Mouse (Mus musculus): ENCODE data around the gene Hint3. TPM values are rescaled to one million over a fixed set of nuclear protein-coding genes. Genes with fewer than 3 reads are reported as not detected.

Hint3 gene
- polyA plus RNA-seq, 1 experiment from 2014 or later, result 14.1 TPM

DNA sequence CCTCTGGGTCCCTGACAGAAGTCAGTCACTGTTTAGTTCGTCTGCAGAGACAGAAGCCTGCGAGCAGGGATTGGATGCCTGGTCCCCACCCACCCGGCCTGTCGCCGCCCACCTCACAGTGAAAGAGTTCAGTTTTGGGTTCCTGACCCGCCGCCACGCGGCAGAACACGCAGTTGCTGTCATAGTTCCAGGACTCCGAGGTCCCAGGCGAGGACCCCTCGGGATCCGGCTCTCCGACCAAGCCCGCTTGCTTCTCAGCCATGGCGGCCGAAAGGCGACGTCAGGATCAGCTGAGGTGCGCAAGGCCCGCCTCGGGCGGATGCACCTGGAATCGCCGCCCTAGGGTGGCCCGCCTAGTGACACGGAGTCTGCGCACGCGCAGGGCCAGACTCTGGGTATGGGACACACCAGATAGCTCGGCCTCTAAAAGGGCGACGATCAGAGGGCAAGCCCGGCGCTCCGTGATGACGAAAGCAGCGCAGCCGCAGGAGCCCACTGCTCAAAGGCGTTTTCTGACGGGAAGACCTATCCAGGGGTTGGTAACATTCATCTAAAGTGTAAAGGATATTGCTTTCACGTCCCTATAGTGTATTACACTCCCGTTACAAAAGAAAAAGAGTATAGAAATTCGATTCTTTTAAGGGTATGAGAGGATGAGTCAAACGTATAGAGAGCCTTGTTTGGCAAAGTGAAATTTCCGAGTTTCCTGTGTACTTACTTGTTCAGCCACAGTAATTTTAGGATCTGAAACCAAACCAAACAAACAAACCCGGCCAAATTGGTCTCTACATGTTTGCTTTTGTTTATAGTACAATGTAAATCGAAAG, 11.1 kb downstream of the Hint3 start:
- 1% methylated on average over 49 of the region's 49 CpGs for WGBS

DNA sequence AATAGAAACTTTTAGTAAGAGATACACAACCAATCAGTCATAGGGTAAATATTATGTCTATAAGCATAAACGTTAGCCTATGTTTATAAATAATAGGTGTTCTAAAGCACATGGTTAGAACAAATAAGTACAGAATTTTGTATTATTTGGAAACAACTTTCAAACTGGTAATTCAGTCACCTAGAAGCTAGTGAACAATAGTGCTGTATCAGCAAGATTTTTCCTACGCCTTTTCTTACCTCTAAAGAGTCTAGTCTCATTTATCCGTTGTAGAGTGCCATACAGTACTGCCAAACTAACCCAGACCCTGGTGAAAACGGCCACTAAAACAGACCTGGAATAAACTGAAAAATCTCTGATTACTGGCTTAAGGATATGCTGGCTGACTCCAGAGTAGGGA, 16.4 kb downstream of the Hint3 start:
- Histone ChIP-seq H3K9me3 (ENCODE audit: control insufficient read depth, low read length) (no peaks in the 10 kb centered on the region), H3K36me3 (ENCODE audit: control insufficient read depth, insufficient read depth, low read length) (no peaks in the 10 kb centered on the region), H3K27me3 (ENCODE audit: control insufficient read depth, insufficient read depth, low read length) (no peaks in the 10 kb centered on the region), H3K4me3 (ENCODE audit: low read depth, low read length) (no peak overlapping the region), H3K9ac (ENCODE audit: low read length) (no peak overlapping the region), H3K4me1 (ENCODE audit: control insufficient read depth, insufficient read depth, low read length) (no peaks in the 10 kb centered on the region), H3K27ac (replicated peaks; ENCODE audit: low read depth, low read length) (no peak overlapping the region), H3K4me2 (ENCODE audit: low read depth, severe bottlenecking) (no peak overlapping the region)
- 87% methylated on average over 4 of the region's 4 CpGs for WGBS
- ATAC-seq (ENCODE audit: insufficient number of reproducible peaks, low FRiP score, low TSS enrichment, low read depth), result no peak
- no peak for DNase-seq (ENCODE audit: low spot score)

More for the DNA sequence above, 11.1 kb downstream of the Hint3 start:
- H3K36me3 ChIP-seq (ENCODE audit: control insufficient read depth, insufficient read depth, low read length), result no peaks in the 10 kb centered on the region
- DNase-seq (ENCODE audit: low spot score) (peak; percentile 97), ATAC-seq (ENCODE audit: insufficient number of reproducible peaks, low FRiP score, low TSS enrichment, low read depth) (peak; percentile 100)
- H3K27me3 ChIP-seq (ENCODE audit: control insufficient read depth, insufficient read depth, low read length), result no peaks in the 10 kb centered on the region
- H3K9me3 ChIP-seq (ENCODE audit: control insufficient read depth, low read length), result no peaks in the 10 kb centered on the region
- peak overlapping the region; percentile 81 for H3K27ac ChIP-seq (replicated peaks; ENCODE audit: low read depth, low read length)
- no peaks in the 10 kb centered on the region for H3K4me1 ChIP-seq (ENCODE audit: control insufficient read depth, insufficient read depth, low read length)
- peak overlapping the region; percentile 54 for H3K4me3 ChIP-seq (ENCODE audit: low read depth, low read length)
- peak overlapping the region; percentile 53 for H3K9ac ChIP-seq (ENCODE audit: low read length)
- H3K4me2 ChIP-seq (ENCODE audit: low read depth, severe bottlenecking), result peak overlapping the region; percentile 51

DNA sequence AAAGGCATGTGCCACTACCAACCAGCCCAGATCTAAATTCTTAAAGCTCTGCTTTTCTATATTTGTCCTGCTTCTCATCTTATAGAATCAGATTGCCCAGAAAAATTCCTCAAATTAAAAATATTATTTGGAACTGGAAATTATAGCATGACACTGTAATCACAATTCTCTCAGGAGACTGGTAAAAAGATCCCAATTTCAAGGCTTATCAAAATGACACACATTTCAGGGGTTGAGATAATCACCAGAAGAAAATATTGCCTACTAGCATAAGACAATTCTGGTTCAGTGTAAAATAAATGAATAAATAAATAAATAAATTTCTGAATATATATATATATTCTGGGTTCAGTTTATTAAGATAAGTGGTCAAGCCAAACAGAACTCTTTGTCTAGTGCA, 19.8 kb downstream of the Hint3 start:
- no peaks in the 10 kb centered on the region for H3K4me1 ChIP-seq (ENCODE audit: control insufficient read depth, insufficient read depth, low read length)
- H3K9ac ChIP-seq (ENCODE audit: low read length), result no peak overlapping the region
- no peaks in the 10 kb centered on the region for H3K27me3 ChIP-seq (ENCODE audit: control insufficient read depth, insufficient read depth, low read length)
- no peak overlapping the region for H3K4me2 ChIP-seq (ENCODE audit: low read depth, severe bottlenecking)
- DNase-seq (ENCODE audit: low spot score), result no peak
- no peaks in the 10 kb centered on the region for H3K36me3 ChIP-seq (ENCODE audit: control insufficient read depth, insufficient read depth, low read length)
- no peaks in the 10 kb centered on the region for H3K9me3 ChIP-seq (ENCODE audit: control insufficient read depth, low read length)
- H3K27ac ChIP-seq (replicated peaks; ENCODE audit: low read depth, low read length), result no peak overlapping the region
- no peak for ATAC-seq (ENCODE audit: insufficient number of reproducible peaks, low FRiP score, low TSS enrichment, low read depth)
- no peak overlapping the region for H3K4me3 ChIP-seq (ENCODE audit: low read depth, low read length)

DNA sequence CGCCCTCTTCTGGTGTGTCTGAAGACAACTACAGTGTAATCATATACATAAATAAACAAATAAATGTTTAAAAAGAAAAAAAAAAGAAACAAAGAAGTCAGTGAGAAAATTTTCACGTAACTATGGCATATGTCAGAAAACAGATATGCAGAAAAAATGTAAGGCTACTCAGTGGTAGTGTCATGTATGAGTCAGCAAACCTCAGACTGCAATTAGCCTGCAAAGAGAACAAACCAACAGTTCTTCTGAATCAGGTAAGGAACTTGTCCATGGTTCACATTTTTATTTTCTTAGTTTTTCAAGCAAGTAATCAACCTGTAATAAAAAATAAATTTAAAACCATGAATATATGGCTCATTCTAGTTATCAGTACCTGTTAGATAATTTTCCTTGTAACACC, 21.3 kb downstream of the Hint3 start:
- WGBS, result 71% methylated on average over 2 of the region's 2 CpGs
- ATAC-seq (ENCODE audit: insufficient number of reproducible peaks, low FRiP score, low TSS enrichment, low read depth) (no peak), DNase-seq (ENCODE audit: low spot score) (no peak)
- Histone ChIP-seq H3K36me3 (ENCODE audit: control insufficient read depth, insufficient read depth, low read length) (no peaks in the 10 kb centered on the region), H3K9me3 (ENCODE audit: control insufficient read depth, low read length) (no peaks in the 10 kb centered on the region), H3K9ac (ENCODE audit: low read length) (no peak overlapping the region), H3K4me3 (ENCODE audit: low read depth, low read length) (no peak overlapping the region), H3K4me2 (ENCODE audit: low read depth, severe bottlenecking) (no peak overlapping the region), H3K4me1 (ENCODE audit: control insufficient read depth, insufficient read depth, low read length) (no peaks in the 10 kb centered on the region), H3K27me3 (ENCODE audit: control insufficient read depth, insufficient read depth, low read length) (no peaks in the 10 kb centered on the region), H3K27ac (replicated peaks; ENCODE audit: low read depth, low read length) (no peak overlapping the region)

DNA sequence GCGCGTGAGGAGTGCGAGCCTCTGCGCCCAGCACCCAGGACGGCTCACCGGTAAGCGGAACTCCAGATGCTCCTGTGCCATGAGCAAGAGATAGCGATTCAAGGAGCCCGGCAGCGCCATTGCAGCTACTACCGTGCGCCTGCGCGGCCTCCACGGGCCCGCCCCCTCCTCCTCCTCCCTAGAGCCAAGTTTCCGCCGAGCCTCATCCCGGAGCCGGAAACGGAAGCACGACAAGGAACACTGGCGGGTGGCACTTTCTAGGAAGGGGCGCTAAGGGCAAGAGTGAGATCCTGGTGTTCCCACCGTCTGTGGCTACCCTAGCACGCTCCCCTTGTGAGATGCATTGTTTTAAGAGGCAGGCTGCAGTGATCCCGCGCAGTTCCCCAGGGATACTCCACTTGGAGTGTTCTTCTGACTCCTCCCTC, 28.9 kb downstream of the Hint3 start, which contains the start of gene Trmt11:
Gene Trmt11, minus strand, starts transcription at position 208 of the 425 bp plus-strand sequence.
- DNase-seq (ENCODE audit: low spot score) (peak; percentile 90), ATAC-seq (ENCODE audit: insufficient number of reproducible peaks, low FRiP score, low TSS enrichment, low read depth) (peak; percentile 88)
- H3K9ac ChIP-seq (ENCODE audit: low read length), result peak within 1 kb of the TSS; percentile 85
- WGBS, result under 1% methylated on average over 24 of the region's 28 CpGs
- H3K4me2 ChIP-seq (ENCODE audit: low read depth, severe bottlenecking), result peak within 1 kb of the TSS; percentile 86
- peak within 1 kb of the TSS; percentile 75 for H3K27ac ChIP-seq (replicated peaks; ENCODE audit: low read depth, low read length)
- no peaks in the 10 kb centered on the region for H3K9me3 ChIP-seq (ENCODE audit: control insufficient read depth, low read length)
- H3K4me1 ChIP-seq (ENCODE audit: control insufficient read depth, insufficient read depth, low read length), result no peaks in the 10 kb centered on the region
- no peaks in the 10 kb centered on the region for H3K27me3 ChIP-seq (ENCODE audit: control insufficient read depth, insufficient read depth, low read length)
- 0 out of 2 replicates have a peak, but pooled peaks cover 2% of the 10 kb centered on the region for H3K36me3 ChIP-seq (ENCODE audit: control insufficient read depth, insufficient read depth, low read length)
- peak within 1 kb of the TSS; percentile 86 for H3K4me3 ChIP-seq (ENCODE audit: low read depth, low read length)

DNA sequence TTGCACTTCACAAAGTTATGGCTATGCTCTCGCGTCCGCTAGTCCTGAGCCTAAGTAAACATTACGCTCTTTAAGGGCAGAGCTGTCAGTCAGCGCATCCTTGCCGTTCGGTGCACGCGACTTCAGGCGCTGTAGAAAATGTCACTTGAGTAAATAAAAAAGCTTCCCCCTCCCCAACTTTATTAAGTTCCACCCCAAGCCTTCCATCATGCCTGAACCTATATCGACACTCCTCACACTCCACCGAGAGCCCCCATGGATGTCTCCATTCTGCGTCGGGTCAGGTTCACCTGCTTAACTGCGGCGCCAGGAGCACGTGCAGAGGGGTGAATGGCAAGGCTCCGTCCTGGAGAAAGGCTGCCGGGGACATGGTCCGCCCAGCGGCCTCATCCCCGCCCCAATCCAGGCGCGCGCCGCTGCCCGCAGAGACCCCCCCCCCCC, 29.3 kb downstream of the Hint3 start:
- under 1% methylated on average over 26 of the region's 27 CpGs for WGBS
- Histone ChIP-seq H3K4me3 (ENCODE audit: low read depth, low read length) (peak overlapping the region; percentile 86), H3K9me3 (ENCODE audit: control insufficient read depth, low read length) (no peaks in the 10 kb centered on the region), H3K4me2 (ENCODE audit: low read depth, severe bottlenecking) (peak overlapping the region; percentile 86), H3K4me1 (ENCODE audit: control insufficient read depth, insufficient read depth, low read length) (no peaks in the 10 kb centered on the region), H3K27me3 (ENCODE audit: control insufficient read depth, insufficient read depth, low read length) (no peaks in the 10 kb centered on the region), H3K27ac (replicated peaks; ENCODE audit: low read depth, low read length) (peak overlapping the region; percentile 75), H3K36me3 (ENCODE audit: control insufficient read depth, insufficient read depth, low read length) (0 out of 2 replicates have a peak, but pooled peaks cover 2% of the 10 kb centered on the region), H3K9ac (ENCODE audit: low read length) (peak overlapping the region; percentile 85)
- ATAC-seq (ENCODE audit: insufficient number of reproducible peaks, low FRiP score, low TSS enrichment, low read depth) (peak; percentile 85), DNase-seq (ENCODE audit: low spot score) (no peak)

DNA sequence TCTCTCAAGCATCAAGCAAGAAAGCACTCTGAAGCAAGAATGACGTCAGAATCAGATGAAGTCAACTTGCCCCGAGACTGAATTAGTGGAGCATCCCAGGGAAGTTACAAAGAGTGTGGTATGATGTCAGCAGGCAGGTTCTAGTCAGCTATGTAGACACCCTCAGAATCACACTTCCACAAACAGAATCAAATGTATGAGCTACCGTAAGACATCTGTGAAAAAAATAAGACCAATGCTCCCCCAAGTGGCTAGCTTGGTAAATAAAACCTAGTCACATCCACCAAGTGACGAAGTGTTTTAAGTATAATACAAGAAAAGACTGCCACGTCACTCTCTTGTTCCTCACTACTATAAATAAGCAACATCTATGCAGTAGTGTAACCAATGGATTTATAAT, 42.4 kb downstream of the Hint3 start:
- ATAC-seq (ENCODE audit: insufficient number of reproducible peaks, low FRiP score, low TSS enrichment, low read depth) (no peak), DNase-seq (ENCODE audit: low spot score) (no peak)
- Histone ChIP-seq H3K9me3 (ENCODE audit: control insufficient read depth, low read length) (no peaks in the 10 kb centered on the region), H3K4me2 (ENCODE audit: low read depth, severe bottlenecking) (no peak overlapping the region), H3K36me3 (ENCODE audit: control insufficient read depth, insufficient read depth, low read length) (no peaks in the 10 kb centered on the region; the same call in 1 of the 2 replicates), H3K27ac (replicated peaks; ENCODE audit: low read depth, low read length) (no peak overlapping the region), H3K9ac (ENCODE audit: low read length) (no peak overlapping the region), H3K27me3 (ENCODE audit: control insufficient read depth, insufficient read depth, low read length) (no peaks in the 10 kb centered on the region), H3K4me3 (ENCODE audit: low read depth, low read length) (no peak overlapping the region), H3K4me1 (ENCODE audit: control insufficient read depth, insufficient read depth, low read length) (no peaks in the 10 kb centered on the region)
- 81% methylated on average over 5 of the region's 5 CpGs for WGBS

DNA sequence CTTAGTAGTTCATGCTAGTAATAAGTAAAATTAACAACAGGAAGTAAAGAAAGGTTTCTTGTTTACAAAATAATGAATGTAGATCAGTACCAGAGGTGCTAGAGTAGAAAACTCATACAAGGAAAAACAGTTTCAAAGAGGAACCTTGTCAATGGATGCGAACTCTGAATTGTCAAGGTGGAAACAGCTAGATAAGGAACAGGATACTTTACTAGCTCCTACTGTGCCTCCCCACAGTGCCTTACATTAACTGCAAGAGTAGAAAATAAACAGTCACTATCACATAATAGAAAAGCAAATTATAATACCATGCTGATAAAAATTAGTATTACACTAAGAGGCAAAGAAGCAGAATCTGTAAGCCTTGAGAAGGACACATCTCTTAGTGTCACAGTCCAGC, 43.7 kb downstream of the Hint3 start:
- 57% methylated on average over 1 of the region's 1 CpGs for WGBS
- DNase-seq (ENCODE audit: low spot score) (no peak), ATAC-seq (ENCODE audit: insufficient number of reproducible peaks, low FRiP score, low TSS enrichment, low read depth) (no peak)
- Histone ChIP-seq H3K9ac (ENCODE audit: low read length) (no peak overlapping the region), H3K36me3 (ENCODE audit: control insufficient read depth, insufficient read depth, low read length) (no peaks in the 10 kb centered on the region; the same call in 1 of the 2 replicates), H3K27ac (replicated peaks; ENCODE audit: low read depth, low read length) (no peak overlapping the region), H3K4me2 (ENCODE audit: low read depth, severe bottlenecking) (no peak overlapping the region), H3K4me3 (ENCODE audit: low read depth, low read length) (no peak overlapping the region), H3K27me3 (ENCODE audit: control insufficient read depth, insufficient read depth, low read length) (no peaks in the 10 kb centered on the region), H3K9me3 (ENCODE audit: control insufficient read depth, low read length) (no peaks in the 10 kb centered on the region), H3K4me1 (ENCODE audit: control insufficient read depth, insufficient read depth, low read length) (no peaks in the 10 kb centered on the region)
